Mouse (Mus musculus) heart, embryonic 10.5 days (tissue): Measurements from ENCODE around the gene Dram1. TPM values are rescaled to one million over a fixed set of nuclear protein-coding genes. Genes with fewer than 3 reads are reported as not detected.
A peak's percentile ranks its signal among the peaks of the same experiment; 100 is the strongest.

Experiments
- DNase-seq: peaks from one replicate; pipeline ENCODE4 v3.0.0-alpha.2; 2017; ENCODE audit warnings: low spot score
- H3K27ac ChIP-seq: fragments of 300-500 bp; sonication (generic); 2 replicates; pipeline ENCODE4 v1.5.1; 2016; ENCODE audit warnings: mild to moderate bottlenecking
- H3K27me3 ChIP-seq: fragments of 300-500 bp; sonication (generic); 2 replicates; pipeline ENCODE4 v1.6.1; 2016; ENCODE audit warnings: mild to moderate bottlenecking; ENCODE audit not compliant: poor library complexity, insufficient read depth, severe bottlenecking
- H3K36me3 ChIP-seq: fragments of 300-500 bp; sonication (generic); 2 replicates; pipeline ENCODE4 v1.6.1; 2016; ENCODE audit warnings: mild to moderate bottlenecking, moderate library complexity
- H3K4me1 ChIP-seq: fragments of 300-500 bp; sonication (generic); 2 replicates; pipeline ENCODE4 v1.6.1; 2016; ENCODE audit warnings: mild to moderate bottlenecking
- H3K4me3 ChIP-seq: fragments of 300-500 bp; sonication (generic); 2 replicates; pipeline ENCODE4 v1.5.1; 2016; ENCODE audit warnings: mild to moderate bottlenecking, moderate library complexity
- H3K9me3 ChIP-seq: fragments of 300-500 bp; sonication (generic); 2 replicates; pipeline ENCODE4 v1.6.1; 2016; ENCODE audit warnings: mild to moderate bottlenecking, moderate library complexity
- WGBS: fragments of 180-500 bp; shearing (Covaris S2); methylation state at CpG from one replicate; pipeline ENCODE4 v1.1.7; 2016; 5-methylcytosine and 5-hydroxymethylcytosine counted together
- polyA plus RNA-seq: library from polyadenylated mRNA; unstranded; fragments of >200 nt; fragmentation: Nextera tagmentation; extraction: Ambion mirVana; gene quantifications from 2 replicates; pipeline ENCODE4 v1.2.1, GENCODE M21; 2016

The Dram1 gene
- polyA plus RNA-seq, 1 experiment from 2014 or later: 0.83 TPM

GRCm38 (mm10) chr10:88328056-88328450 lies 50.8 kb downstream of the Dram1 start:
- DNase-seq: no peak
- Histone ChIP-seq H3K4me1 (no peaks in the 10 kb centered on the region), H3K27me3 (no peaks in the 10 kb centered on the region), H3K4me3 (no peak overlapping the region), H3K9me3 (no peaks in the 10 kb centered on the region), H3K27ac (no peak overlapping the region), H3K36me3 (no peaks in the 10 kb centered on the region)
- 59% methylated on average over 4 of the region's 4 CpGs for WGBS

GRCm38 (mm10) chr10:88327160-88328055 lies 51.5 kb downstream of the Dram1 start:
- Histone ChIP-seq H3K27ac (no peak overlapping the region), H3K36me3 (no peaks in the 10 kb centered on the region), H3K9me3 (no peaks in the 10 kb centered on the region), H3K27me3 (no peaks in the 10 kb centered on the region), H3K4me3 (no peak overlapping the region), H3K4me1 (no peaks in the 10 kb centered on the region)
- DNase-seq: no peak
- WGBS: 50% methylated on average over 11 of the region's 11 CpGs

- Histone ChIP-seq H3K36me3 (no peaks in the 10 kb centered on the region), H3K27me3 (no peaks in the 10 kb centered on the region), H3K4me1 (peaks cover 8% of the 10 kb centered on the region), H3K4me3 (no peak overlapping the region), H3K9me3 (no peaks in the 10 kb centered on the region), H3K27ac (no peak overlapping the region)
- WGBS: 80% methylated on average over 5 of the region's 5 CpGs
- DNase-seq: no peak
Measured at GRCm38 (mm10) chr10:88321739-88322138, 57.1 kb downstream of the Dram1 start.

- no peaks in the 10 kb centered on the region for H3K36me3 ChIP-seq
- 0 out of 2 replicates have a peak overlapping the region, but pooled peaks have one; percentile 2 for H3K4me3 ChIP-seq
- no peaks in the 10 kb centered on the region for H3K9me3 ChIP-seq
- H3K27ac ChIP-seq: peak overlapping the region; percentile 42; the same call in 1 of the 2 replicates
- H3K27me3 ChIP-seq: no peaks in the 10 kb centered on the region
- WGBS: 45% methylated on average over 12 of the region's 12 CpGs
- H3K4me1 ChIP-seq: peaks cover 8% of the 10 kb centered on the region
- DNase-seq: no peak
Measured at GRCm38 (mm10) chr10:88320714-88321416, 58.0 kb downstream of the Dram1 start.

- WGBS: 85% methylated on average over 4 of the region's 4 CpGs
Measured at GRCm38 (mm10) chr10:88318179-88318578, 60.7 kb downstream of the Dram1 start.

GRCm38 (mm10) chr10:88317151-88317550 lies 61.7 kb downstream of the Dram1 start:
- no peak for DNase-seq
- 81% methylated on average over 5 of the region's 5 CpGs for WGBS
- no peak overlapping the region for H3K27ac ChIP-seq
- H3K4me1 ChIP-seq: peaks cover 8% of the 10 kb centered on the region
- H3K4me3 ChIP-seq: no peak overlapping the region
- H3K36me3 ChIP-seq: no peaks in the 10 kb centered on the region
- no peaks in the 10 kb centered on the region for H3K27me3 ChIP-seq
- no peaks in the 10 kb centered on the region for H3K9me3 ChIP-seq

More at GRCm38 (mm10) chr10:88318179-88318578, 60.7 kb downstream of the Dram1 start:
- Histone ChIP-seq H3K9me3 (no peaks in the 10 kb centered on the region), H3K36me3 (no peaks in the 10 kb centered on the region), H3K27ac (no peak overlapping the region), H3K4me1 (peaks cover 8% of the 10 kb centered on the region), H3K27me3 (no peaks in the 10 kb centered on the region), H3K4me3 (no peak overlapping the region)
- no peak for DNase-seq

- no peaks in the 10 kb centered on the region for H3K4me1 ChIP-seq
- 83% methylated on average over 5 of the region's 5 CpGs for WGBS
- no peaks in the 10 kb centered on the region for H3K27me3 ChIP-seq
- H3K9me3 ChIP-seq: no peaks in the 10 kb centered on the region
- H3K27ac ChIP-seq: no peak overlapping the region
- no peak overlapping the region for H3K4me3 ChIP-seq
- no peak for DNase-seq
- H3K36me3 ChIP-seq: no peaks in the 10 kb centered on the region
Measured at GRCm38 (mm10) chr10:88314841-88315240, 64.0 kb downstream of the Dram1 start.

GRCm38 (mm10) chr10:88309851-88310250 lies 69.0 kb downstream of the Dram1 start:
- no peaks in the 10 kb centered on the region for H3K36me3 ChIP-seq
- no peaks in the 10 kb centered on the region for H3K9me3 ChIP-seq
- no peak for DNase-seq
- H3K27me3 ChIP-seq: no peaks in the 10 kb centered on the region
- H3K4me1 ChIP-seq: no peaks in the 10 kb centered on the region
- 71% methylated on average over 10 of the region's 10 CpGs for WGBS
- no peak overlapping the region for H3K27ac ChIP-seq
- no peak overlapping the region for H3K4me3 ChIP-seq

GRCm38 (mm10) chr10:88306235-88306634 lies 72.6 kb downstream of the Dram1 start:
- Histone ChIP-seq H3K4me3 (no peak overlapping the region), H3K36me3 (no peaks in the 10 kb centered on the region), H3K27ac (no peak overlapping the region), H3K9me3 (no peaks in the 10 kb centered on the region), H3K4me1 (no peaks in the 10 kb centered on the region), H3K27me3 (no peaks in the 10 kb centered on the region)
- no peak for DNase-seq
- WGBS: 89% methylated on average over 3 of the region's 3 CpGs

- WGBS: 3% methylated on average over 4 of the region's 4 CpGs
- no peak overlapping the region for H3K4me3 ChIP-seq
Measured at GRCm38 (mm10) chr10:88304302-88304701, 74.6 kb downstream of the Dram1 start.

GRCm38 (mm10) chr10:88303079-88303478 lies 75.8 kb downstream of the Dram1 start:
- H3K4me1 ChIP-seq: no peaks in the 10 kb centered on the region
- WGBS: 79% methylated on average over 11 of the region's 11 CpGs
- H3K4me3 ChIP-seq: no peak overlapping the region
- no peak for DNase-seq
- no peaks in the 10 kb centered on the region for H3K9me3 ChIP-seq
- no peak overlapping the region for H3K27ac ChIP-seq
- H3K36me3 ChIP-seq: no peaks in the 10 kb centered on the region
- H3K27me3 ChIP-seq: no peaks in the 10 kb centered on the region

More at GRCm38 (mm10) chr10:88304302-88304701, 74.6 kb downstream of the Dram1 start:
- H3K27ac ChIP-seq: no peak overlapping the region
- H3K36me3 ChIP-seq: no peaks in the 10 kb centered on the region
- H3K9me3 ChIP-seq: no peaks in the 10 kb centered on the region
- no peaks in the 10 kb centered on the region for H3K4me1 ChIP-seq
- H3K27me3 ChIP-seq: no peaks in the 10 kb centered on the region
- peak; percentile 82 for DNase-seq

- Histone ChIP-seq H3K4me1 (no peaks in the 10 kb centered on the region), H3K27me3 (no peaks in the 10 kb centered on the region), H3K36me3 (no peaks in the 10 kb centered on the region), H3K27ac (no peak overlapping the region), H3K9me3 (no peaks in the 10 kb centered on the region), H3K4me3 (no peak overlapping the region)
- DNase-seq: no peak
- WGBS: 85% methylated on average over 6 of the region's 6 CpGs
Measured at GRCm38 (mm10) chr10:88301802-88302470, 76.9 kb downstream of the Dram1 start.

- no peak for DNase-seq
- H3K27ac ChIP-seq: no peak overlapping the region
- no peak overlapping the region for H3K4me3 ChIP-seq
- H3K4me1 ChIP-seq: no peaks in the 10 kb centered on the region
- H3K36me3 ChIP-seq: no peaks in the 10 kb centered on the region
- H3K9me3 ChIP-seq: no peaks in the 10 kb centered on the region
- no peaks in the 10 kb centered on the region for H3K27me3 ChIP-seq
- 69% methylated on average over 10 of the region's 10 CpGs for WGBS
Measured at GRCm38 (mm10) chr10:88296991-88297390, 81.9 kb downstream of the Dram1 start.
